Mouse (Mus musculus) midbrain, embryonic 15.5 days (tissue): Measurements from ENCODE around the gene Acot8. TPM values are rescaled to one million over a fixed set of nuclear protein-coding genes. Genes with fewer than 3 reads are reported as not detected.

Experiments used
- ATAC-seq: fragments of 200-750 bp; cut with Nextera tagmentation; replicated peaks from 2 replicates; pipeline ENCODE4 v1.8.0; 2017; ENCODE audit warnings: moderate TSS enrichment
- H3K27ac ChIP-seq: fragments of 300-500 bp; sonication (generic); 2 replicates; pipeline ENCODE4 v1.5.1; 2015; ENCODE audit warnings: mild to moderate bottlenecking, inconsistent platforms
- H3K27me3 ChIP-seq: fragments of 300-500 bp; sonication (generic); replicated peaks from 2 replicates; pipeline ENCODE4 v1.6.1; 2015; ENCODE audit warnings: inconsistent platforms
- H3K36me3 ChIP-seq: fragments of 300-500 bp; sonication (generic); replicated peaks from 2 replicates; pipeline ENCODE4 v1.6.1; 2015; ENCODE audit warnings: inconsistent platforms
- H3K4me1 ChIP-seq: fragments of 300-500 bp; sonication (generic); 2 replicates; pipeline ENCODE4 v1.6.1; 2015; ENCODE audit warnings: inconsistent platforms
- H3K4me2 ChIP-seq: fragments of 300-500 bp; sonication (generic); 2 replicates; pipeline ENCODE4 v1.6.1; 2015; ENCODE audit warnings: inconsistent platforms, mild to moderate bottlenecking, moderate library complexity
- H3K4me3 ChIP-seq: fragments of 300-500 bp; sonication (generic); 2 replicates; pipeline ENCODE4 v1.5.1; 2015; ENCODE audit warnings: mild to moderate bottlenecking, inconsistent platforms
- H3K9ac ChIP-seq: fragments of 300-500 bp; sonication (generic); 2 replicates; pipeline ENCODE4 v1.6.1; 2015; ENCODE audit warnings: mild to moderate bottlenecking, inconsistent platforms
- H3K9me3 ChIP-seq: fragments of 300-500 bp; sonication (generic); 2 replicates; pipeline ENCODE4 v1.6.1; 2016; ENCODE audit warnings: inconsistent platforms
- WGBS: fragments of 180-500 bp; shearing (Covaris S2); methylation state at CpG from one replicate; pipeline ENCODE4 v1.1.7; 2015; ENCODE audit warnings: mixed read lengths; 5-methylcytosine and 5-hydroxymethylcytosine counted together
- polyA plus RNA-seq: library from polyadenylated mRNA; unstranded; fragments of >200 nt; fragmentation: Nextera tagmentation; extraction: Ambion mirVana; gene quantifications from 2 replicates; pipeline ENCODE4 v1.2.1, GENCODE M21; 2015

Gene Acot8
- polyA plus RNA-seq, 1 experiment from 2014 or later: 20.0 TPM

DNA sequence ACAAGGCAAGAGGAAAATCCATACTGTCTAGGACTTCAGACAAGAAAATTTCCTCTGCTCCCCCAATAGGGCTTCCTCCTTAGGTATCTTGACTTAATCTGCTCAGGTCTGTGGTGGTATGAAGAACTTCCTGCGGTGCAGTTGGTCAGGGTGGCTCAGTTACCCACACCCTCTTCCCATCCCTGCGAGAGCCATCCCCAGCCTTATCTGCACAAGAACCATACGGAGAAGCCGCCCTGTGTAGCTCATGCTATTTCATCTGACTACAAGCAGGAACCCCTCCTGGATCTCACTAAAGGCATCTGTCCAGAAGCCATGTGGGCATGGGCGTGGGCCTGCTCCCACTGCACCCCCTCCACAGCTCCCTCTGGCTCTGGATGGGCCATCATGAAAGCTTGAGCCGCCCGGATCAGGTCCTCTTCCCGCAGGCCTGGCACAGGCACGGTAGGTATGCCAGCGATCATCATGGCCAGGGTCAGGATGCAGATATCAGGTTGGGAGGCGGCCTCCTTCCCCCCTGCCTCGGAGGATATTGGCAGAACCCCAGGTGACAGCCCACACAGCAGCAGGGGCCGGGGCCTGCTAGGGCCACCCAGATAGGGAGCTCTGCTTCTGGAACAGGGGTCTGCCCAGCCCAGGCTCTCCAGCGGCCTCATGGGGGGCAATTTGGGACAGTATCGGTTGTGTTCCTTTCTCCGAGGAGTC is 22.6 kb upstream of the Acot8 start:
- no peak overlapping the region for H3K9ac ChIP-seq
- no peak overlapping the region for H3K4me2 ChIP-seq

DNA sequence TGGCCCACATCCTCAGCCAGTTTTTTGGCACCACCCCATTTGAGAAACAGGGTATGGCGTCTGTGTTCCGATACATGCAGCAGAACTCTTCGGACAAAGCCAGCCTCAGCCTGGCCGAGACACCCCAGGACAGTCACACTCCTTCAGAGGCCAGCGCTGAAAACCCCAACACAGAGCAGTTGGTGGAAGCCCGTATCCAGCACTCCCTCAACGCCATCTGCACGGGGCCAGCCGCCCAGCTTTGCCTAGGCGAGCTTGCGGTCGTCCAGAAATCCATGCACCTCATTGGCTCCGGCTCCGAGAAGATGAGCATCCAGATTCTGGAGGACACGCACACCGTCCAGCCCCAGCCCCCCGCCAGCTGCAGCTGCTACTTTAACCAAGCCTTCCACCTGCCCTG is 20.8 kb upstream of the Acot8 start:
- Histone ChIP-seq H3K9ac (no peak overlapping the region), H3K27ac (no peak overlapping the region), H3K36me3 (peaks cover 36% of the 10 kb centered on the region), H3K9me3 (no peaks in the 10 kb centered on the region), H3K4me2 (no peak overlapping the region), H3K27me3 (no peaks in the 10 kb centered on the region), H3K4me1 (peaks cover 29% of the 10 kb centered on the region), H3K4me3 (no peak overlapping the region)
- WGBS: 94% methylated on average over 17 of the region's 17 CpGs
- ATAC-seq: no peak

More for the DNA sequence above, 22.6 kb upstream of the Acot8 start:
- Histone ChIP-seq H3K27me3 (no peaks in the 10 kb centered on the region), H3K4me1 (peaks cover 25% of the 10 kb centered on the region), H3K9me3 (no peaks in the 10 kb centered on the region), H3K4me3 (no peak overlapping the region), H3K36me3 (peaks cover 27% of the 10 kb centered on the region), H3K27ac (no peak overlapping the region)
- no peak for ATAC-seq
- 92% methylated on average over 16 of the region's 16 CpGs for WGBS

- no peak overlapping the region for H3K9ac ChIP-seq
- H3K36me3 ChIP-seq: peaks cover 41% of the 10 kb centered on the region
- H3K9me3 ChIP-seq: no peaks in the 10 kb centered on the region
- no peak overlapping the region for H3K27ac ChIP-seq
- WGBS: 94% methylated on average over 4 of the region's 4 CpGs
- H3K4me3 ChIP-seq: peak overlapping the region; percentile 80; the same call in 1 of the 2 replicates
- peak overlapping the region; percentile 57 for H3K4me2 ChIP-seq
- no peak for ATAC-seq
- H3K27me3 ChIP-seq: no peaks in the 10 kb centered on the region
- H3K4me1 ChIP-seq: peaks cover 29% of the 10 kb centered on the region
Observed at GRCm38 (mm10) chr2:164823969-164824368, 19.3 kb upstream of the Acot8 start.

- Histone ChIP-seq H3K36me3 (peaks cover 41% of the 10 kb centered on the region), H3K4me1 (peaks cover 29% of the 10 kb centered on the region), H3K27me3 (no peaks in the 10 kb centered on the region), H3K4me2 (peak overlapping the region; percentile 57), H3K9me3 (no peaks in the 10 kb centered on the region), H3K4me3 (peak overlapping the region; percentile 80), H3K9ac (peak overlapping the region; percentile 81), H3K27ac (peak overlapping the region; percentile 96)
- WGBS: 1% methylated on average over 10 of the region's 10 CpGs
- ATAC-seq: peak; percentile 81
Observed at GRCm38 (mm10) chr2:164823181-164823585, 18.5 kb upstream of the Acot8 start.

GRCm38 (mm10) chr2:164822636-164823165 is 18.0 kb upstream of the Acot8 start, which contains the start of gene Zswim1:
TSS of gene Zswim1 (plus strand) at chr2:164822686.
- Histone ChIP-seq H3K4me1 (peaks cover 29% of the 10 kb centered on the region), H3K27me3 (no peaks in the 10 kb centered on the region), H3K36me3 (peaks cover 41% of the 10 kb centered on the region), H3K4me2 (peak within 1 kb of the TSS; percentile 57), H3K27ac (peak within 1 kb of the TSS; percentile 96), H3K4me3 (peak within 1 kb of the TSS; percentile 80), H3K9me3 (no peaks in the 10 kb centered on the region), H3K9ac (peak within 1 kb of the TSS; percentile 81)
- ATAC-seq: peak; percentile 99
- WGBS: under 1% methylated on average over 32 of the region's 32 CpGs

- Histone ChIP-seq H3K4me1 (peaks cover 22% of the 10 kb centered on the region), H3K36me3 (peaks cover 28% of the 10 kb centered on the region), H3K9me3 (no peaks in the 10 kb centered on the region), H3K9ac (no peak overlapping the region), H3K27me3 (no peaks in the 10 kb centered on the region), H3K27ac (no peak overlapping the region), H3K4me3 (no peak overlapping the region), H3K4me2 (no peak overlapping the region)
- WGBS: 85% methylated on average over 6 of the region's 6 CpGs
- no peak for ATAC-seq
Observed at GRCm38 (mm10) chr2:164821060-164821459, 16.4 kb upstream of the Acot8 start.

GRCm38 (mm10) chr2:164817703-164818102 is 13.0 kb upstream of the Acot8 start:
- H3K27me3 ChIP-seq: no peaks in the 10 kb centered on the region
- H3K4me1 ChIP-seq: peaks cover 7% of the 10 kb centered on the region
- no peak for ATAC-seq
- 77% methylated on average over 5 of the region's 5 CpGs for WGBS
- no peak overlapping the region for H3K4me3 ChIP-seq
- no peak overlapping the region for H3K4me2 ChIP-seq
- peaks cover 16% of the 10 kb centered on the region for H3K36me3 ChIP-seq
- no peak overlapping the region for H3K9ac ChIP-seq
- H3K27ac ChIP-seq: no peak overlapping the region
- H3K9me3 ChIP-seq: no peaks in the 10 kb centered on the region

- ATAC-seq: no peak
- H3K4me1 ChIP-seq: peaks cover 3% of the 10 kb centered on the region
- 85% methylated on average over 6 of the region's 6 CpGs for WGBS
- H3K4me2 ChIP-seq: no peak overlapping the region
- no peak overlapping the region for H3K27ac ChIP-seq
- H3K4me3 ChIP-seq: no peak overlapping the region
- H3K9me3 ChIP-seq: no peaks in the 10 kb centered on the region
- no peaks in the 10 kb centered on the region for H3K27me3 ChIP-seq
- peaks cover 16% of the 10 kb centered on the region for H3K36me3 ChIP-seq
- H3K9ac ChIP-seq: no peak overlapping the region
Observed at GRCm38 (mm10) chr2:164817206-164817605, 12.5 kb upstream of the Acot8 start.

DNA sequence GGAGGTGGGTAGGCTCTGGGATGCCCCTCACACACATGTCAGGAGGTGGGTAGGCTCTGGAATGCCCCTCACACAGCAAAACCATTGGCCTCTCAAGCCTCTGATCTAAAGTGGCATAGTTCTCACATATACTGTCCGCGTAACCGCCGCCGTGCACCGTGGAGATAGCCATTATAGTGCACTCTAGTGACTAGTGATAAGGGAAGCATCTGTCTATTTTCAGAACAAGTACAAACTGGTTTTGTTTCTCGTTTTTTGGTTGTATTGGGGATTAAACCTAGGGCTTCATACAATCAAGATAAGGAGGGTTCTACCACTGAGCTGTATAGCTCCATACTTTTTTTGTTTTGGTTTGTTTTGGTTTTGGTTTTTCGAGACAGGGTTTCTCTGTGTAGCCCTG is 11.1 kb upstream of the Acot8 start:
- no peak overlapping the region for H3K4me2 ChIP-seq
- 92% methylated on average over 8 of the region's 8 CpGs for WGBS
- no peaks in the 10 kb centered on the region for H3K4me1 ChIP-seq
- peaks cover 10% of the 10 kb centered on the region for H3K36me3 ChIP-seq
- H3K27ac ChIP-seq: no peak overlapping the region
- H3K27me3 ChIP-seq: no peaks in the 10 kb centered on the region
- H3K9me3 ChIP-seq: no peaks in the 10 kb centered on the region
- no peak overlapping the region for H3K9ac ChIP-seq
- no peak overlapping the region for H3K4me3 ChIP-seq
- ATAC-seq: no peak

DNA sequence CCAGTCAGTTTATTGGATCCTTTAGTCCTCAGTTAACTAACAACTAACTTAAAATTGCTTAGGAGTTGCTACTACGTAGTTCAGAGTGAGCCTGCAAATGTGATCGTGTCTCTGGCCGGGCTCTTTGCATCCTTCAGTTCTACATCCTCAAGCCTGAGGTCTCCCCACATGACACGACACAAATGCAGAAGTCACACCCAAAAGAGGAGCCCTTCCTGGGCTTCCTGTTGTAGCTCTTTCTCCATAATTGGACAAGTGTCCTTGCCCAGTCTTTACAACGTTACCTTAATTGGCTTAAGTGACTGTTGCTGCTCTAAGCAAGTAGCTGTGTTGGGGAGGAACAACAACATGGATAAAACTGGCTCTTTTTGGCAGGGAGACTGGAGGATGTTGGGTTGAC is 10.7 kb upstream of the Acot8 start:
- Histone ChIP-seq H3K4me3 (no peak overlapping the region), H3K4me2 (no peak overlapping the region), H3K36me3 (peaks cover 6% of the 10 kb centered on the region; the same call in 1 of the 2 replicates), H3K27ac (no peak overlapping the region), H3K9me3 (no peaks in the 10 kb centered on the region), H3K4me1 (no peaks in the 10 kb centered on the region), H3K9ac (no peak overlapping the region), H3K27me3 (no peaks in the 10 kb centered on the region)
- no peak for ATAC-seq
- 89% methylated on average over 5 of the region's 5 CpGs for WGBS

DNA sequence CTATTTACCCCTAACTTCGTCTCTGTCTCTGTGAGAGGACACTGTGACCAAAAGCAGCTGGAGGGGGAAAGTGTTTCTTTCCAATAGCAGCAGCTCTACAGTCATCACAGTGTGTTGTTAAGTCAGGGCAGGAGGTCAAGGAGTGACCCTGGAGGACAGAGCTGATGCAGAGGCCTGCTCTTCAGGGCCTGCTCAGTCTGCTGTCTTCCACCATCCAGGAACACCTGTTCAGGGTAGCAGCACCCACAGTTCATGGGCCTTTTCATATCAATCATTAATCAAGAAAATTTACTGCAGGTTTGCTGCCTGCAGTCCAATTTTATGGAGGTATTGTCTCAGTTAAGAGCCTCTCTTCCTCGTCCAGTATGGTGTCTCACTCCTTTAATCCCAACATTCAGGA is 8.9 kb upstream of the Acot8 start:
- Histone ChIP-seq H3K27me3 (no peaks in the 10 kb centered on the region), H3K4me2 (no peak overlapping the region), H3K9ac (no peak overlapping the region), H3K9me3 (no peaks in the 10 kb centered on the region), H3K4me1 (no peaks in the 10 kb centered on the region), H3K36me3 (0 out of 2 replicates have a peak, but pooled peaks cover 3% of the 10 kb centered on the region), H3K4me3 (no peak overlapping the region), H3K27ac (no peak overlapping the region)
- ATAC-seq: no peak
- WGBS: 50% methylated on average over 2 of the region's 2 CpGs

GRCm38 (mm10) chr2:164806614-164807013 is 1.9 kb upstream of the Acot8 start:
- no peak overlapping the region for H3K4me3 ChIP-seq
- H3K4me2 ChIP-seq: peak overlapping the region; percentile 73; the same call in 1 of the 2 replicates
- 85% methylated on average over 7 of the region's 7 CpGs for WGBS
- H3K27ac ChIP-seq: no peak overlapping the region
- no peak overlapping the region for H3K9ac ChIP-seq
- no peaks in the 10 kb centered on the region for H3K36me3 ChIP-seq
- H3K27me3 ChIP-seq: no peaks in the 10 kb centered on the region
- peaks cover 33% of the 10 kb centered on the region for H3K4me1 ChIP-seq
- no peak for ATAC-seq
- H3K9me3 ChIP-seq: no peaks in the 10 kb centered on the region

GRCm38 (mm10) chr2:164805332-164805718 is 643 bp upstream of the Acot8 start:
- no peaks in the 10 kb centered on the region for H3K9me3 ChIP-seq
- H3K27ac ChIP-seq: peak overlapping the region; percentile 85
- peak overlapping the region; percentile 73 for H3K4me3 ChIP-seq
- no peaks in the 10 kb centered on the region for H3K27me3 ChIP-seq
- ATAC-seq: peak; percentile 61
- H3K36me3 ChIP-seq: no peaks in the 10 kb centered on the region; the same call in 1 of the 2 replicates
- WGBS: 3% methylated on average over 21 of the region's 21 CpGs
- H3K9ac ChIP-seq: peak overlapping the region; percentile 79
- peak overlapping the region; percentile 73 for H3K4me2 ChIP-seq
- peaks cover 33% of the 10 kb centered on the region for H3K4me1 ChIP-seq
